Mouse (Mus musculus): ENCODE data around the gene Cdc73. TPM values are rescaled to one million over a fixed set of nuclear protein-coding genes. Genes with fewer than 3 reads are reported as not detected.
"Not testable (repeated sequence)": the region's sequence is repeated elsewhere in the genome, so short reads cannot be mapped to it uniquely, and the experiment has no call there.

The Cdc73 gene
- polyA plus RNA-seq, 1 experiment from 2014 or later, result 18.5 TPM

DNA sequence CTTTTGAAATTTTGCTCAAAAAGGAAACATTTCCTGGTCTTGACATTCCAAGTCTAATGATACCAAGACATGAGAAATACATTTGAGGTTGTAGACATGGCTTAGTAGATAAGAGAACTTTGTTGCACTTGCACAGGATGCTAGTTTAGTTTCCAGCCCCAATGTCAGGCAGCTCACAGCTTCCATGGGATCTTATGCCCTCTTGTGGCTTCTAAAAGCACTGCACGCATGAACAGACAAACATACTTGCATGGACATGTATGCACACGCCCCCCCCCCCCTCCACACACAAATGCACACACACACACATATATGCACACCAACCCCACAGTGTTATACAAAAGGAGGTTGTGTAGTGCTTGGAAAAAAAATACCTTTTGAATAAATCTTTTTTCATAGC lies 28.2 kb upstream of the Cdc73 start:
- H3K27ac ChIP-seq (ENCODE audit: low read length), result no peak overlapping the region
- no peaks in the 10 kb centered on the region for H3K9me3 ChIP-seq (ENCODE audit: low read length)
- WGBS, result 71% methylated on average over 2 of the region's 2 CpGs
- no peak for ATAC-seq (ENCODE audit: low FRiP score, low TSS enrichment)
- H3K27me3 ChIP-seq (ENCODE audit: insufficient read depth, low read length), result no peaks in the 10 kb centered on the region
- no peak overlapping the region for H3K9ac ChIP-seq (replicated peaks; ENCODE audit: low read length)
- no peaks in the 10 kb centered on the region for H3K36me3 ChIP-seq (ENCODE audit: insufficient read depth, low read length)
- H3K4me1 ChIP-seq (ENCODE audit: insufficient read depth, low read length), result no peaks in the 10 kb centered on the region
- H3K4me2 ChIP-seq (replicated peaks; ENCODE audit: low read depth, low read length), result no peak overlapping the region
- H3K4me3 ChIP-seq (ENCODE audit: low read length), result no peak overlapping the region

DNA sequence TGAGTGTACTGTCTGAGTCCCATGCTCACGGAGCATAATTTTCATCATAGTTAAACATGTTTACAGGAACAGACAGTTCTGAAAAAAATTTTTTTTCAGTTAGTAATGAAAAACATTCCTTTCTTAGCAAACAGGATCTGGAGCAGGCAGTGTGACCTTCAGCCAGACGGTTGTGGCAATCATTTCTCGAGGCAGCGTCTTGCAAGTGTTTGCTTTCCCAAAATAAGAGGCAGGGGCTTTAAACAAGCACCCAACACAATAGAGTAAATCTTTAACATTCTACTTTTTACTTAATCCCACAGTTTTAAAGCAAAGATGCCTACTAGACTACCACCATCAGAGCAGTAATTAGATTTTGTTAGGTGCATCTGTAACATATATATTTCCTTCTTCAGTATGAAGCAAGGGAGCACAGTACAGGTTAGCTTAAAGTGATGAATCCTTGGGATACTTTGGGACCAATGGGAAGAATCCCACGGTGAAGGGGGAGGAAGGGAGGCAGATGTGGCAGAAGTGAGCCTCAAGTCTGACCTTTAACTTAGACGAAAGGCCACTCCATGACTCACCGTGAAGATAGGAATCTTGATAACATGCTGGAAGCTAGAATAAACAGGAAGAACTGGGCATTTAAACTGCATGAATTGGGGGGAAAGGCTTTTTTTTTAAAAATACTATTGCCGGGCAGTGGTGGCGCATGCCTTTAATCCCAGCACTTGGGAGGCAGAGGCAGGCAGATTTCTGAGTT lies 25.2 kb upstream of the Cdc73 start:
- Histone ChIP-seq H3K36me3 (ENCODE audit: insufficient read depth, low read length) (no peaks in the 10 kb centered on the region), H3K9me3 (ENCODE audit: low read length) (no peaks in the 10 kb centered on the region), H3K27me3 (ENCODE audit: insufficient read depth, low read length) (no peaks in the 10 kb centered on the region), H3K4me2 (replicated peaks; ENCODE audit: low read depth, low read length) (no peak overlapping the region), H3K4me1 (ENCODE audit: insufficient read depth, low read length) (no peaks in the 10 kb centered on the region), H3K27ac (ENCODE audit: low read length) (no peak overlapping the region), H3K4me3 (ENCODE audit: low read length) (no peak overlapping the region), H3K9ac (replicated peaks; ENCODE audit: low read length) (no peak overlapping the region)
- 59% methylated on average over 9 of the region's 9 CpGs for WGBS
- no peak for ATAC-seq (ENCODE audit: low FRiP score, low TSS enrichment)

DNA sequence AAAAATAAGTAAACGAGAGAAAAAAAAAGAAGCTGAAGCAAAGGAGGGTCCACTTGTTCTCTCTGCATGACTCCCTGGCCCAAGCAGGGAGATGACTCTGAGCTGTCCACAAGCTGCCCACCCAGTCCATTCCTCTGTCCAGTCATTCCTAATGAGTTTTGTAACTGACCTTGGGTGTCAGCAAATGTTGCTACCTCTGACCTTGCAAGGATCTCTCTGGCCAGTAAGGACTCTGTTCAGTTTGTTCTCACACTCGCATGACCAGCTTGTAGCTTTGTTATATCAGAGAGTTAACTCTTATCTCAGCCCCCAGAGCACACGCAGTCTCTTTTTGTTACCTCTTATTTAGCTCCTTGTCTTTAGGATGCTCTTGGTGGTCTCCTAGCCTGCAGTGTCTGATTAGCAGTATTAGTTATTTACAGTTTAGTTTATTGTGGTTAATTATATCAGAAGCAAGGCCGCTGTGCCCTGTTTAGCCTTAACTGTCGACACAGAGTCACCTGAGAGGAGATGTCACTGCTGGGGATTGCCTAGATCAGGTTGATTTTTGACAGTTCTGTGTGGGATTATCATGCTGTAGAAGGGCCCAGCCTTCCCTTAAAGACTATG lies 21.9 kb upstream of the Cdc73 start:
- Histone ChIP-seq H3K27me3 (ENCODE audit: insufficient read depth, low read length) (no peaks in the 10 kb centered on the region), H3K4me2 (replicated peaks; ENCODE audit: low read depth, low read length) (no peak overlapping the region)

DNA sequence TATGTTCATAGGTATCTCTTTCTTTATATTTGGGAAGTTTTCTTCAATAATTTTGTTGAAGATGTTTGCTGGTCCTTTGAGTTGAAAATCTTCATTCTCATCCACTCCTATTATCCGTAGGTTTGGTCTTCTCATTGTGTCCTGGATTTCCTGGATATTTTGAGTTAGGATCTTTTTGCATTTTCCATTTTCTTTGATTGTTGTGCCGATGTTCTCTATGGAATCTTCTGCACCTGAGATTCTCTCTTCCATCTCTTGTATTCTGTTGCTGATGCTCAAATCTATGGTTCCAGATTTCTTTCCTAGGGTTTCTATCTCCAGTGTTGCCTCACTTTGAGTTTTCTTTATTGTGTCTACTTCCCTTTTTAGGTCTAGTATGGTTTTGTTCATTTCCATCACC lies 13.3 kb upstream of the Cdc73 start, which contains the start of gene Glrx2:
Glrx2 (plus strand) TSS at position 301 of the 400 bp plus-strand sequence.
- ATAC-seq (ENCODE audit: low FRiP score, low TSS enrichment), result not testable (repeated sequence)
- no CpG with 5 or more reads among the region's 2 CpGs for WGBS

More for the DNA sequence above, 21.9 kb upstream of the Cdc73 start:
- Histone ChIP-seq H3K4me3 (ENCODE audit: low read length) (no peak overlapping the region), H3K9ac (replicated peaks; ENCODE audit: low read length) (no peak overlapping the region), H3K27ac (ENCODE audit: low read length) (no peak overlapping the region), H3K36me3 (ENCODE audit: insufficient read depth, low read length) (no peaks in the 10 kb centered on the region), H3K9me3 (ENCODE audit: low read length) (no peaks in the 10 kb centered on the region), H3K4me1 (ENCODE audit: insufficient read depth, low read length) (no peaks in the 10 kb centered on the region)
- ATAC-seq (ENCODE audit: low FRiP score, low TSS enrichment), result no peak
- WGBS, result 88% methylated on average over 5 of the region's 5 CpGs

DNA sequence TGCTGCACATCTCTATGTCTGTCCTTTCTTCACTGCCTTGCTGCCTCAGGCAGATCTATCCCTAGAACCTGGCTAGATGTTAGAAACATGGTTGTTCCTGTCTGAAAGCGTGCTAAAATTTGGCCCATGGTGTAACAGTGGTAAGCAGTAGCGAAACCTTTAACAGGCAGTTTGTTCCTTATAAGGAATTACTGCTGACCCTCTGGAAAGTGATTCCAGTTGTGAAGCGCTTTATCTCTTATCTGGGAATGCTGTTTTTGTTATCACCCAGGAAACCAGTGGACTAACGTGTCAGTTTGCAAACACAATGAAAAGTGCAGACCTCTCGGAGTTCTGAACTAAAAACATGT lies 7.9 kb upstream of the Cdc73 start:
- WGBS, result 76% methylated on average over 5 of the region's 5 CpGs
- Histone ChIP-seq H3K4me3 (ENCODE audit: low read length) (no peak overlapping the region), H3K9me3 (ENCODE audit: low read length) (no peaks in the 10 kb centered on the region), H3K4me1 (ENCODE audit: insufficient read depth, low read length) (no peaks in the 10 kb centered on the region), H3K27me3 (ENCODE audit: insufficient read depth, low read length) (no peaks in the 10 kb centered on the region), H3K36me3 (ENCODE audit: insufficient read depth, low read length) (no peaks in the 10 kb centered on the region), H3K4me2 (replicated peaks; ENCODE audit: low read depth, low read length) (no peak overlapping the region), H3K27ac (ENCODE audit: low read length) (no peak overlapping the region), H3K9ac (replicated peaks; ENCODE audit: low read length) (no peak overlapping the region)
- no peak for ATAC-seq (ENCODE audit: low FRiP score, low TSS enrichment)

More for the DNA sequence above, 13.3 kb upstream of the Cdc73 start, which contains the start of gene Glrx2:
- H3K27ac ChIP-seq (ENCODE audit: low read length); H3K4me3 ChIP-seq (ENCODE audit: low read length); H3K27me3 ChIP-seq (ENCODE audit: insufficient read depth, low read length); H3K4me1 ChIP-seq (ENCODE audit: insufficient read depth, low read length); H3K9me3 ChIP-seq (ENCODE audit: low read length); H3K4me2 ChIP-seq (replicated peaks; ENCODE audit: low read depth, low read length); H3K9ac ChIP-seq (replicated peaks; ENCODE audit: low read length); H3K36me3 ChIP-seq (ENCODE audit: insufficient read depth, low read length): not testable (repeated sequence)

DNA sequence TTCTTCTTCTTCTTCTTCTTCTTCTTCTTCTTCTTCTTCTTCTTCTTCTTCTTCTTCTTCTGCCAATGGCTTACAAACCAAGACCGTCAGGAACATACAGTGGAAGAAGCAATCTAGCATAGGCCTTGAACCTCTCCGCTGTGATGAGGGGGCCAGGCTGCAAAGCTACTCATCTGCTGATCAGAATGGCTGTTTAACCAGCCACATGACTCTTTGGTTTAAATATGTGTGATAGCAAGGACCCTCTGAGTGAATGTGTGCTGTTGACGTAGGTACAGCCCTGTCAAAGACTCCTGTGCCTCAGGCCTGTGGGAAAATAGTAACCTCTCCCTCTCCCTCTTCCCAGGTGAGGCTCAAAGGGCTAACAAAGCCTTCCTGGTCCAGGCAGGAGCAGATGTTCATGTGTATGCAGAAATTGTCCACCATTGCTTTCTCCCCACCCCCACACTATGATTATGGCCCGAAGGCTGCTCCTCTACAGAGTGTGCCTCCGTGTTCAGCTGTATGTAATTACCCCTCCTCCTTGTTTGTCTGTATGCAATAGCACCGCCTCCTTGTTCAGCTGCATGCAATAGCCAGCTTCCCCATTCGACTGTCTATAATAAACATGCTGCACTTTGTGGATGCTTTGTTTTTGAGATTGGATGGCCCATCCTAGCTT lies 7.4 kb upstream of the Cdc73 start:
- WGBS, result 81% methylated on average over 7 of the region's 7 CpGs
- ATAC-seq (ENCODE audit: low FRiP score, low TSS enrichment), result no peak

DNA sequence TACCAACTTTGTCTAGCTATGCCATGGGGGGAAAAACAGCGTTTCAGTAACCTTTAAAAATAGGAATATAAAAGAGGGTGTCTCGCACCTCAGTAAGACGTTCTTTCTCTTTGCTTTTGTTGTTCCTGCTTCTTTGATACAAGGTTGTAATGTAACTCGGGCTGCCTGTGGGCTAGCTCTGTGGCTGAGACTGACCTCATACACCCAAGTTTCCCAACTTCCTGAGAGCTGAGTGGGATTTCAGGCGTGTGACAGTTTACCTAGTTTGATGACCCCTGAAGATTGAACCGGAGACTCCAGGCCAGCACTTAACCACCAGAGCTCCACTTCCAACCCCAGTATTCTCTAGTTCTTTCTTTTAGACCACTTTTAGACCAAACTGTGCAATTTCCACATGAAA lies 5.7 kb upstream of the Cdc73 start:
- 55% methylated on average over 6 of the region's 6 CpGs for WGBS
- Histone ChIP-seq H3K4me1 (ENCODE audit: insufficient read depth, low read length) (no peaks in the 10 kb centered on the region), H3K4me2 (replicated peaks; ENCODE audit: low read depth, low read length) (no peak overlapping the region), H3K4me3 (ENCODE audit: low read length) (no peak overlapping the region), H3K36me3 (ENCODE audit: insufficient read depth, low read length) (no peaks in the 10 kb centered on the region), H3K9me3 (ENCODE audit: low read length) (no peaks in the 10 kb centered on the region), H3K27me3 (ENCODE audit: insufficient read depth, low read length) (no peaks in the 10 kb centered on the region), H3K9ac (replicated peaks; ENCODE audit: low read length) (no peak overlapping the region), H3K27ac (ENCODE audit: low read length) (no peak overlapping the region)
- no peak for ATAC-seq (ENCODE audit: low FRiP score, low TSS enrichment)

More for the DNA sequence above, 7.4 kb upstream of the Cdc73 start:
- Histone ChIP-seq H3K27me3 (ENCODE audit: insufficient read depth, low read length) (no peaks in the 10 kb centered on the region), H3K4me3 (ENCODE audit: low read length) (no peak overlapping the region), H3K9ac (replicated peaks; ENCODE audit: low read length) (no peak overlapping the region), H3K36me3 (ENCODE audit: insufficient read depth, low read length) (no peaks in the 10 kb centered on the region), H3K4me1 (ENCODE audit: insufficient read depth, low read length) (no peaks in the 10 kb centered on the region), H3K9me3 (ENCODE audit: low read length) (no peaks in the 10 kb centered on the region), H3K27ac (ENCODE audit: low read length) (no peak overlapping the region), H3K4me2 (replicated peaks; ENCODE audit: low read depth, low read length) (no peak overlapping the region)

DNA sequence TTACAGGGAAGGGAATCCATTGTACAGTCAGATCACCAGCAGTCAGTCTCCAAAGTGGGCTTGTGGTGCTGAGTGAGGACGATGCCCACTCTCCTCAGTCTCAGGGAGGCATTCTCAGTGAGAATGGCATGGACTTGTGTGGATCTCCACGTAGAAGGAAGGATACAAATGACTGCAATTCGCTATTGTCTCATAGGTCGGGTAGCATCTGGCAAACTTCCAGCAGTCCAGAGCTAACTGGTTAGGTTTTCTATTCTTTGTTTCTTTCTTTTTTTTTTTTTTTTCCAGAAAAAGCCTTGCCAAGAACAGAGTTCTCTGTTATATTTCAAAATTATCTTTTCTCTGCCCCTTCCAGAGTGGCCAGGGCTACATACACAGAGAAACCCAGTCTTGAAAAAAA lies 4.3 kb upstream of the Cdc73 start:
- no peak overlapping the region for H3K4me3 ChIP-seq (ENCODE audit: low read length)
- ATAC-seq (ENCODE audit: low FRiP score, low TSS enrichment), result no peak
- H3K27me3 ChIP-seq (ENCODE audit: insufficient read depth, low read length), result no peaks in the 10 kb centered on the region
- no peaks in the 10 kb centered on the region for H3K36me3 ChIP-seq (ENCODE audit: insufficient read depth, low read length)
- H3K27ac ChIP-seq (ENCODE audit: low read length), result no peak overlapping the region
- WGBS, result 77% methylated on average over 4 of the region's 4 CpGs
- H3K9ac ChIP-seq (replicated peaks; ENCODE audit: low read length), result no peak overlapping the region
- no peaks in the 10 kb centered on the region for H3K9me3 ChIP-seq (ENCODE audit: low read length)
- H3K4me1 ChIP-seq (ENCODE audit: insufficient read depth, low read length), result no peaks in the 10 kb centered on the region
- H3K4me2 ChIP-seq (replicated peaks; ENCODE audit: low read depth, low read length), result no peak overlapping the region

DNA sequence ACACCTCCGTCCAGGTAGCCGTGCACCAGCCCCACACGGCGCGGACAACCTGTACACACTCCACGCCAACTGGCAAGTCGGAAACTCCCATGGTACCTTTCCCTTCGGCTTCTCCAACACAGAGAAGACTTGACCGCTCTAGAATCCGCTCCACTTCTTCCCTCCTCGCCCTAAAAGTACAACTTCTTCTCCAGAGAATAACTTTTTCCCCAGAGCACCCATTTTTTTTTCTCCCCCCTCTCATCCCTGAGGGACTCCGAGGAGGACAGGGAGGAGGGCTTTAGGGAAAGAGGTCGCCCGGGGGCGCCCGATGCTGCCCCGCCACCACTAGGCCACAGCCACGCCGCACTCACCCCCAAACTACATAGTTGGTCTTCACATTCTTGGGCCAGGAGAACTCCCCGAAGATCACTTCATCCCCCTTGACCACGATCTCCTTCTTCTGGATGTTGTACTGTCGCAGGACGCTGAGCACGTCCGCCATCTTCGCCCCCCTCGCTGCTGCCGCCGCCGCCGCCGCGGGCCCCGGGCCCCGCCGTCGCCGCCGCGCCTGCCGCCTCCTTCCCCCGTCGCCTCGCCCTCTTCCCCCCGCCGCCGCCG lies 452 bp downstream of the Cdc73 start:
- H3K9me3 ChIP-seq (ENCODE audit: low read length), result no peaks in the 10 kb centered on the region
- H3K9ac ChIP-seq (replicated peaks; ENCODE audit: low read length), result peak overlapping the region; percentile 89
- peak overlapping the region; percentile 60 for H3K4me2 ChIP-seq (replicated peaks; ENCODE audit: low read depth, low read length)
- H3K27me3 ChIP-seq (ENCODE audit: insufficient read depth, low read length), result no peaks in the 10 kb centered on the region
- 0 out of 2 replicates have a peak, but pooled peaks cover 3% of the 10 kb centered on the region for H3K4me1 ChIP-seq (ENCODE audit: insufficient read depth, low read length)
- H3K4me3 ChIP-seq (ENCODE audit: low read length), result peak overlapping the region; percentile 83
- peak; percentile 73 for ATAC-seq (ENCODE audit: low FRiP score, low TSS enrichment)
- under 1% methylated on average over 36 of the region's 48 CpGs for WGBS
- H3K27ac ChIP-seq (ENCODE audit: low read length), result peak overlapping the region; percentile 93
- peaks cover 5% of the 10 kb centered on the region for H3K36me3 ChIP-seq (ENCODE audit: insufficient read depth, low read length)
